Mouse (Mus musculus): ENCODE measurements around the gene Gm45062.

GRCm38 (mm10) chr6:8430610-8431234 is 171.5 kb downstream of the Gm45062 start:
- no peak for TF ChIP-seq CTCF (IDR thresholded peaks at IDR 0.05; ENCODE audit: extremely low read depth, insufficient read depth, insufficient read length, insufficient replicate concordance)
- TF ChIP-seq POLR2A (IDR thresholded peaks at IDR 0.05; ENCODE audit: low read depth, low read length) = no peak

Measured in spleen, adult 2 months (tissue).